Mouse (Mus musculus) kidney, adult 2 months (tissue): ENCODE measurements at regions not wholly inside any gene's neighbourhood (a gene's known extent, or its start where the extent isn't known, plus 50 kb on each side); places are given as distances from the start of the nearest gene placed in this dataset.

Source experiments
- CTCF ChIP-seq: fragments of 200-500 bp; conservative IDR thresholded peaks from 2 replicates; pipeline ENCODE4 v1.5.1; 2011; ENCODE audit warnings: low read depth, mild to moderate bottlenecking, control low read depth, low read length, moderate library complexity, mixed read lengths; ENCODE audit not compliant: insufficient read depth, insufficient read length
- POLR2A ChIP-seq: fragments of 200-500 bp; IDR thresholded peaks from one replicate; pipeline ENCODE4 v1.6.1; 2011; ENCODE audit warnings: low read depth, low read length, control low read depth

DNA sequence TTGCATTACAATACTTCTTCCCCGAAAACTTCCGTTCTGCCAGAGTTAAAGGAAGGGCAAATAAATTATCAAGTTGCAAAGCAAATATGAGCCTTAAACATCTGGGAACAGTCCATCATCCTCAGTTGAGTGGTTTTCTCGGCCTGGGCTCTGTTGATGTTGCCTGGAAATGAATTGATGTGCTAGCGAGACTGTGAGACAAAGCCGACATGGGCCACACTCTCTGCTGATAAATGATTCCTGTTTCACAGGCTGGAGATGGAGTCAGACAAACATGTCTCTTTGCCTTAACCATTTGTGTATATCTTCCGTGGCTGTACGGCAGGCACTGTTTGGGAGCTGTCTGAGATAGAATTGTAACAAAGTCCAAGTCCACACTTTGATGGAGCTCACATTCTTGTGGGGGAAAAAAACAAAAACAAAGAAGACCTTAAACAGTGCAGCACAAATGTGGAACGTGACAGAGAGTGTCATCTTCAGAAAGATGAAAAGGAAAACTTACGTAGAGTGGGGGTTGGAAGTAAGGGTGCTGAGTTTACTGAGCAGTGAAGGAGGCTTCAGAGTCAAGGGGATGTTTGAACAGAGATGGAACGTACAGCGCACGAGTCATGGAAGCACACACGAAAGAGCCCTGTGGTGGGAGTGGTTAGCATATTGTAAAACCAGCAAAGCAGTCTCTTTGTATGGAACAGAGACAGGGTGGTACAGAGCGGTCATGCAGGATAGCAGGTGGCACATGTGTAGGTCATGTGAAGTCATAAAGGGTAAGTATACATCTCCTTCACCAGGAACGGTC, 442.2 kb upstream of the Gm19410 start:
- TF ChIP-seq POLR2A = no peak
- no peak for TF ChIP-seq CTCF
